Mouse (Mus musculus): ENCODE data around the gene Sec14l2. TPM values are rescaled to one million over a fixed set of nuclear protein-coding genes. Genes with fewer than 3 reads are reported as not detected.

The Sec14l2 gene
- polyA plus RNA-seq, 1 experiment from 2014 or later = 1.5 TPM

- ATAC-seq = no peak
- 91% methylated on average over 4 of the region's 4 CpGs for WGBS
- H3K27ac ChIP-seq = no peak overlapping the region
- H3K4me2 ChIP-seq = no peak overlapping the region
- no peaks in the 10 kb centered on the region for H3K36me3 ChIP-seq (ENCODE audit: poor library complexity, severe bottlenecking)
- no peak overlapping the region for H3K4me3 ChIP-seq
- H3K9me3 ChIP-seq (replicated peaks) = no peaks in the 10 kb centered on the region
- H3K4me1 ChIP-seq = no peaks in the 10 kb centered on the region
- no peaks in the 10 kb centered on the region for H3K27me3 ChIP-seq
- H3K9ac ChIP-seq = no peak overlapping the region
These were observed 60.7 kb downstream of the Sec14l2 start for GRCm38 (mm10) chr11:4062523-4062922.

- no peaks in the 10 kb centered on the region for H3K9me3 ChIP-seq (replicated peaks)
- WGBS = 76% methylated on average over 5 of the region's 5 CpGs
- ATAC-seq = no peak
These were observed 62.2 kb downstream of the Sec14l2 start for GRCm38 (mm10) chr11:4060866-4061575.

GRCm38 (mm10) chr11:4053586-4053985 is 69.6 kb downstream of the Sec14l2 start:
- Histone ChIP-seq H3K4me3 (no peak overlapping the region), H3K4me2 (no peak overlapping the region), H3K9ac (no peak overlapping the region), H3K27me3 (no peaks in the 10 kb centered on the region), H3K4me1 (no peaks in the 10 kb centered on the region), H3K9me3 (replicated peaks) (no peaks in the 10 kb centered on the region), H3K27ac (no peak overlapping the region), H3K36me3 (ENCODE audit: poor library complexity, severe bottlenecking) (no peaks in the 10 kb centered on the region)
- WGBS = 21% methylated on average over 5 of the region's 5 CpGs
- ATAC-seq = no peak

More at GRCm38 (mm10) chr11:4060866-4061575, 62.2 kb downstream of the Sec14l2 start:
- Histone ChIP-seq H3K4me1 (no peaks in the 10 kb centered on the region), H3K4me2 (no peak overlapping the region), H3K36me3 (ENCODE audit: poor library complexity, severe bottlenecking) (no peaks in the 10 kb centered on the region), H3K27me3 (no peaks in the 10 kb centered on the region), H3K27ac (no peak overlapping the region), H3K9ac (no peak overlapping the region), H3K4me3 (no peak overlapping the region)

- Histone ChIP-seq H3K27ac (no peak overlapping the region), H3K36me3 (ENCODE audit: poor library complexity, severe bottlenecking) (no peaks in the 10 kb centered on the region), H3K27me3 (no peaks in the 10 kb centered on the region), H3K9ac (no peak overlapping the region), H3K4me3 (no peak overlapping the region), H3K4me1 (no peaks in the 10 kb centered on the region), H3K9me3 (replicated peaks) (no peaks in the 10 kb centered on the region), H3K4me2 (no peak overlapping the region)
- WGBS = 84% methylated on average over 6 of the region's 6 CpGs
- ATAC-seq = no peak
These were observed 74.8 kb downstream of the Sec14l2 start for GRCm38 (mm10) chr11:4048438-4048837.

- Histone ChIP-seq H3K9ac (no peak overlapping the region), H3K4me2 (no peak overlapping the region)
- 96% methylated on average over 2 of the region's 2 CpGs for WGBS
These were observed 75.4 kb downstream of the Sec14l2 start for GRCm38 (mm10) chr11:4047766-4048165.

More at GRCm38 (mm10) chr11:4047766-4048165, 75.4 kb downstream of the Sec14l2 start:
- Histone ChIP-seq H3K4me1 (no peaks in the 10 kb centered on the region), H3K27me3 (no peaks in the 10 kb centered on the region), H3K9me3 (replicated peaks) (no peaks in the 10 kb centered on the region), H3K4me3 (no peak overlapping the region), H3K27ac (no peak overlapping the region), H3K36me3 (ENCODE audit: poor library complexity, severe bottlenecking) (no peaks in the 10 kb centered on the region)
- ATAC-seq = no peak

Small RNAs within 50 kb of the gene (microRNA-seq; reads per million reads assigned to microRNA genes)
- 3.0 reads per million, percentile 4 among the genes with 10 or more reads in this experiment for gene Mir3060

Other genes starting within 250 kb of the Sec14l2 start
- gene 4921536K21Rik, start 228.3 kb downstream of the Sec14l2 start, polyA plus RNA-seq (2015; fragmentation: Nextera tagmentation; extraction: Ambion mirVana) = 0.75 and 0.97 TPM in 2 replicates
- gene Dusp18, start 228.2 kb downstream of the Sec14l2 start, polyA plus RNA-seq (2015; fragmentation: Nextera tagmentation; extraction: Ambion mirVana) = 28.4 and 35.7 TPM in 2 replicates
- gene Slc35e4, start 208.8 kb downstream of the Sec14l2 start, polyA plus RNA-seq (2015; fragmentation: Nextera tagmentation; extraction: Ambion mirVana) = 6.7 and 8.2 TPM in 2 replicates
- gene Tcn2, start 191.3 kb downstream of the Sec14l2 start, polyA plus RNA-seq (2015; fragmentation: Nextera tagmentation; extraction: Ambion mirVana) = 11.6 and 12.5 TPM in 2 replicates
- gene Pes1, start 159.4 kb downstream of the Sec14l2 start, polyA plus RNA-seq (2015; fragmentation: Nextera tagmentation; extraction: Ambion mirVana) = 70.6 and 77.0 TPM in 2 replicates
- 0.20 TPM in 1 of 2 replicates, not detected in the other for gene 4930556J24Rik, start 146.6 kb downstream of the Sec14l2 start, polyA plus RNA-seq (2015; fragmentation: Nextera tagmentation; extraction: Ambion mirVana)
- gene Gal3st1, start 139.8 kb downstream of the Sec14l2 start, polyA plus RNA-seq (2015; fragmentation: Nextera tagmentation; extraction: Ambion mirVana) = 0.58 and 0.76 TPM in 2 replicates
- gene Sec14l4, start 92.0 kb downstream of the Sec14l2 start, polyA plus RNA-seq (2015; fragmentation: Nextera tagmentation; extraction: Ambion mirVana) = 0.10 TPM in 1 of 2 replicates, not detected in the other
- gene Sec14l3, start 58.6 kb downstream of the Sec14l2 start, polyA plus RNA-seq (2015; fragmentation: Nextera tagmentation; extraction: Ambion mirVana) = 0.22 and 0.62 TPM in 2 replicates
- gene Mtfp1, start 28.0 kb downstream of the Sec14l2 start, polyA plus RNA-seq (2015; fragmentation: Nextera tagmentation; extraction: Ambion mirVana) = 7.0 and 7.5 TPM in 2 replicates
- gene Rnf215, start 11.8 kb upstream of the Sec14l2 start, polyA plus RNA-seq (2015; fragmentation: Nextera tagmentation; extraction: Ambion mirVana) = 37.5 and 41.0 TPM in 2 replicates
- 5.3 and 7.2 TPM in 2 replicates for gene Ccdc157, start 36.9 kb upstream of the Sec14l2 start, polyA plus RNA-seq (2015; fragmentation: Nextera tagmentation; extraction: Ambion mirVana)
- gene Sf3a1, start 36.9 kb upstream of the Sec14l2 start, polyA plus RNA-seq (2015; fragmentation: Nextera tagmentation; extraction: Ambion mirVana) = 61.2 and 66.8 TPM in 2 replicates
- 23.4 and 23.7 TPM in 2 replicates for gene Tbc1d10a, start 63.4 kb upstream of the Sec14l2 start, polyA plus RNA-seq (2015; fragmentation: Nextera tagmentation; extraction: Ambion mirVana)
- gene Castor1, start 94.8 kb upstream of the Sec14l2 start, polyA plus RNA-seq (2015; fragmentation: Nextera tagmentation; extraction: Ambion mirVana) = 0.85 and 1.4 TPM in 2 replicates
- gene Osm, start 113.0 kb upstream of the Sec14l2 start, polyA plus RNA-seq (2015; fragmentation: Nextera tagmentation; extraction: Ambion mirVana) = not detected in 2 replicates
- 0.04 TPM in 1 of 2 replicates, not detected in the other for gene Lif, start 134.1 kb upstream of the Sec14l2 start, polyA plus RNA-seq (2015; fragmentation: Nextera tagmentation; extraction: Ambion mirVana)

Data from forebrain, embryonic 13.5 days (tissue).